Comparison of ENCODE assay signal across 8 mouse cellular contexts in genomic region chrX:159973730-159974129, GRCm38 (mm10). TPM values are rescaled to one million over a fixed set of nuclear protein-coding genes. Genes with fewer than 3 reads are reported as not detected.
DNase-seq lines count a peak whose midpoint lies in the region; ATAC-seq and TF ChIP-seq lines count a peak whose summit lies in the region.
"Had no signal": no experiment of that assay in that cellular context is flagged by ENCODE, and none has a peak within 500 bp of the region (broad histone marks: within the 10 kb centered on the region; RNA-seq: fewer than 3 reads in every experiment).

No protein-coding gene starts in this region.

- DNase-seq in layer of hippocampus, adult 9-10 months (ENCODE audit: low spot score): peak; percentile 9
- no peak for DNase-seq in layer of hippocampus, postnatal 25 days (ENCODE audit: extremely low spot score in 1 of 2, low spot score in 1 of 2)
- peak; percentile 47 for DNase-seq in ES-E14 (ENCODE audit: low read depth, low spot score)
- DNase-seq in adrenal gland, postnatal 14 days: peak; percentile 18
- no peak for DNase-seq in right cerebral cortex, adult 18-20 months

- no peaks in the 10 kb centered on the region; the same call in 1 of the 2 replicates for H3K27me3 ChIP-seq in hindbrain, embryonic 16.5 days (replicated peaks; ENCODE audit: control insufficient read depth, insufficient read depth, low read length)
- H3K27me3 ChIP-seq: heart, embryonic 15.5 days had no signal

- ATAC-seq in hindbrain, embryonic 16.5 days: 0 out of 2 replicates have a peak, but pooled peaks have one; percentile 30
- ATAC-seq in megakaryocyte-erythroid progenitor cell, adult 5-6 weeks (replicated peaks; ENCODE audit: low FRiP score, low TSS enrichment, poor library complexity, severe bottlenecking): peak; percentile 74; the same call in 1 of the 2 replicates

- no peak overlapping the region for H3K9ac ChIP-seq in ES-E14 (ENCODE audit: insufficient read depth, low read depth, low read length, poor library complexity, severe bottlenecking)
- H3K9ac ChIP-seq in hindbrain, embryonic 16.5 days (ENCODE audit: low read depth, low read length): no peak overlapping the region
- H3K9ac ChIP-seq: heart, embryonic 15.5 days had no signal

- no peaks in the 10 kb centered on the region for H3K4me1 ChIP-seq in ES-E14 (ENCODE audit: control insufficient read depth in 2 of 2, insufficient read depth in 2 of 2, low read length in 2 of 2, poor library complexity in 1 of 2)
- H3K4me1 ChIP-seq in hindbrain, embryonic 16.5 days (ENCODE audit: control insufficient read depth, insufficient read depth, low read depth, low read length): no peaks in the 10 kb centered on the region
- H3K4me1 ChIP-seq: heart, embryonic 15.5 days had no signal

- H3K4me3 ChIP-seq in ES-E14 (ENCODE audit: insufficient read depth in 1 of 2, low read depth in 1 of 2, low read length in 2 of 2, poor library complexity in 1 of 2, severe bottlenecking in 1 of 2): no peak overlapping the region
- no peak overlapping the region for H3K4me3 ChIP-seq in hindbrain, embryonic 16.5 days (ENCODE audit: low read length)
- H3K4me3 ChIP-seq: heart, embryonic 15.5 days had no signal

- in situ Hi-C loops in ES-E14 (cut with MboI; ENCODE audit: low sequenced_read_pairs in 2 of 2, unreplicated experiment in 2 of 2): loop anchor here (10.0 to 25.0 kb wide), 2 partner anchors 141 to 336 kb away; partner anchors contain the start of gene Sh3kbp1 (in 1 of the 2)

- H3K9me3 ChIP-seq in ES-E14 (ENCODE audit: control insufficient read depth, insufficient read depth, low read depth, low read length): no peaks in the 10 kb centered on the region
- H3K9me3 ChIP-seq in hindbrain, embryonic 16.5 days (ENCODE audit: control insufficient read depth, low read length): no peaks in the 10 kb centered on the region
- H3K9me3 ChIP-seq: heart, embryonic 15.5 days had no signal

- WGBS in hindbrain, embryonic 16.5 days: 23% methylated on average over 5 of the region's 5 CpGs

- H3K27ac ChIP-seq in ES-E14 (ENCODE audit: insufficient read depth, low read depth, low read length, poor library complexity, severe bottlenecking): no peak overlapping the region
- no peak overlapping the region for H3K27ac ChIP-seq in hindbrain, embryonic 16.5 days (ENCODE audit: low read depth, low read length)
- H3K27ac ChIP-seq: heart, embryonic 15.5 days had no signal

- H3K36me3 ChIP-seq in ES-E14 (ENCODE audit: control insufficient read depth, insufficient read depth, low read length, poor library complexity, severe bottlenecking): no peaks in the 10 kb centered on the region
- no peaks in the 10 kb centered on the region for H3K36me3 ChIP-seq in hindbrain, embryonic 16.5 days (ENCODE audit: control insufficient read depth, insufficient read depth, low read length)
- H3K36me3 ChIP-seq: heart, embryonic 15.5 days had no signal

- H3K4me2 ChIP-seq in hindbrain, embryonic 16.5 days (ENCODE audit: low read length): no peak overlapping the region
- H3K4me2 ChIP-seq: heart, embryonic 15.5 days had no signal

TF ChIP-seq in ES-E14, 5 proteins besides CTCF, POLR2A, EP300 and RAD21:
- peak; percentile 60; the same call in 1 of the 2 replicates for TF ChIP-seq ZC3H11A (IDR thresholded peaks at IDR 0.05; ENCODE audit: borderline replicate concordance, low read depth, low read length)
- no peak for TF ChIP-seq CHD2 (IDR thresholded peaks at IDR 0.05; ENCODE audit: low read depth, low read length)

RNA-seq across cellular contexts. Expression of gene Map3k15, which starts 14.5 kb away (rescaled TPM):
- total RNA-seq in layer of hippocampus, postnatal 25 days (2021): 1 to 10 TPM; 1.4 to 1.5 TPM
- total RNA-seq in ES-E14 (2012; rRNA removed): 4.5 and 6.0 TPM in 2 replicates
- 0.67 and 1.2 TPM in 2 replicates for total RNA-seq in adrenal gland, postnatal 14 days (2021)
- 0.14 and 0.18 TPM in 2 replicates for polyA plus RNA-seq in hindbrain, embryonic 16.5 days (2015; fragmentation: Nextera tagmentation; extraction: Ambion mirVana)
- total RNA-seq in megakaryocyte-erythroid progenitor cell, adult 5-6 weeks (2014; fragmentation: Nextera tagmentation): 0.11 and 0.15 TPM in 2 replicates
- 0.08 and 0.33 TPM in 2 replicates for total RNA-seq in megakaryocyte-erythroid progenitor cell, adult 5-6 weeks (2017)

Comparison
In these comparisons a context has a peak if more than half of its experiments do, and no peak if none do; other contexts are left out.
1. DNase-seq: peak in layer of hippocampus, adult 9-10 months (single experiment), ES-E14 (single experiment) and adrenal gland, postnatal 14 days (single experiment); none in layer of hippocampus, postnatal 25 days (0 of 2) and right cerebral cortex, adult 18-20 months (single experiment).